Mouse (Mus musculus): ENCODE results near the gene Il4ra. TPM values are rescaled to one million over a fixed set of nuclear protein-coding genes. Genes with fewer than 3 reads are reported as not detected.
A peak's percentile ranks its signal among the peaks of the same experiment; 100 is the strongest.

Il4ra gene
- polyA plus RNA-seq (2014; fragmentation: Nextera tagmentation; extraction: Ambion mirVana): 6.2 and 8.2 TPM in 2 replicates

- 2% methylated on average over 51 of the region's 52 CpGs for WGBS
- peak within 1 kb of the TSS; percentile 27; the same call in 1 of the 2 replicates for H3K27ac ChIP-seq (ENCODE audit: low read depth)
- DNase-seq (ENCODE audit: low spot score): peak; percentile 88
Measured at GRCm38 (mm10) chr7:125551766-125552709, at the start of gene Il4ra. Gene Il4ra, plus strand, starts transcription at chr7:125552120.

DNA sequence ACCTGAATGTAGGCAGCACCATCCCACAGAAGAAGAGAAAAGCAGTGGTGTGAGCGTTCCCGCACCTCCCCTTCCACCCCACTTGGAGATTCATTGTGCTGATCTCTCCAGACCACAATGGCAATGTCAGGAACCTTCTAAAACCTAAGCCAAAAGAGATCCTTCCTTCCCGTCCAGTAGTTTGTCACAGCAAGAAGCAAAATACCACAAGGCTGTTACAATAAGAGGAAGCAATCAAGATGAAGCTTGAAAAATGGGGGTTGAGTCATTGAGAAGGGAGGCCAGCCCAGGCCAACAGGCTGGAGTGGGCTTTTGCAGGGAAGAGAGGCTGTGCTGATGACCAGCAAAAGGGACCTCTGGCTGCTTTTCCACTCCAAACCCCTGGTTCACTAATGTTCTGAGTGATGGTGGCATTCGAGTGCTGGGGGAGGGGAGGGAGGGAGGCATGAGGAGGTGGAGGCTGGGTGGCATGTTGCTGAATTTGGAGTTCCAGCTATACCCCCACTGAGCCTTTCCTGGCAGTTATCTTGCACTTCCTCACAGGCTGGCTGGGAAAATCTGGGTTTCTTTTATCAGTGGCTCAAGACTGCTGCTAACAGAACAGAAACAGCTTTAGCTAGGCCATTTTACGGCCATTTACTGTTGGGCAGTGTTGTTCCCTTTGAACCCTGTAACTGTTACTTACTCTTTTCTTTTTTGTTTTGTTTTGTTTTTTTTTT is 48.4 kb upstream of the Il4ra start:
- ATAC-seq (replicated peaks; ENCODE audit: low FRiP score, low TSS enrichment, low read depth) (no peak), DNase-seq (ENCODE audit: low spot score) (no peak)
- 0 out of 2 replicates have a peak, but pooled peaks cover 3% of the 10 kb centered on the region for H3K4me1 ChIP-seq (replicated peaks; ENCODE audit: control insufficient read depth, insufficient read depth, low read length)
- no peak overlapping the region for H3K4me2 ChIP-seq (ENCODE audit: low read length)
- no peak overlapping the region for H3K9ac ChIP-seq (ENCODE audit: low read length)
- no peak overlapping the region for H3K4me3 ChIP-seq (ENCODE audit: low read depth, low read length)
- no peak overlapping the region for H3K27ac ChIP-seq (ENCODE audit: low read depth)
- H3K27me3 ChIP-seq (replicated peaks; ENCODE audit: control insufficient read depth, insufficient read depth, low read length): no peaks in the 10 kb centered on the region
- WGBS: 78% methylated on average over 5 of the region's 5 CpGs
- no peaks in the 10 kb centered on the region for H3K9me3 ChIP-seq (ENCODE audit: control insufficient read depth, low read length)
- H3K36me3 ChIP-seq (ENCODE audit: control insufficient read depth, insufficient read depth, low read length): no peaks in the 10 kb centered on the region

More at GRCm38 (mm10) chr7:125551766-125552709, at the start of gene Il4ra:
- Histone ChIP-seq H3K9ac (ENCODE audit: low read length) (peak within 1 kb of the TSS; percentile 64), H3K4me2 (ENCODE audit: low read length) (peak within 1 kb of the TSS; percentile 94), H3K27me3 (replicated peaks; ENCODE audit: control insufficient read depth, insufficient read depth, low read length) (no peaks in the 10 kb centered on the region), H3K4me3 (ENCODE audit: low read depth, low read length) (peak within 1 kb of the TSS; percentile 59), H3K9me3 (ENCODE audit: control insufficient read depth, low read length) (no peaks in the 10 kb centered on the region), H3K36me3 (ENCODE audit: control insufficient read depth, insufficient read depth, low read length) (no peaks in the 10 kb centered on the region), H3K4me1 (replicated peaks; ENCODE audit: control insufficient read depth, insufficient read depth, low read length) (peaks cover 10% of the 10 kb centered on the region; the same call in 1 of the 2 replicates)
- ATAC-seq (replicated peaks; ENCODE audit: low FRiP score, low TSS enrichment, low read depth): peak; percentile 93

DNA sequence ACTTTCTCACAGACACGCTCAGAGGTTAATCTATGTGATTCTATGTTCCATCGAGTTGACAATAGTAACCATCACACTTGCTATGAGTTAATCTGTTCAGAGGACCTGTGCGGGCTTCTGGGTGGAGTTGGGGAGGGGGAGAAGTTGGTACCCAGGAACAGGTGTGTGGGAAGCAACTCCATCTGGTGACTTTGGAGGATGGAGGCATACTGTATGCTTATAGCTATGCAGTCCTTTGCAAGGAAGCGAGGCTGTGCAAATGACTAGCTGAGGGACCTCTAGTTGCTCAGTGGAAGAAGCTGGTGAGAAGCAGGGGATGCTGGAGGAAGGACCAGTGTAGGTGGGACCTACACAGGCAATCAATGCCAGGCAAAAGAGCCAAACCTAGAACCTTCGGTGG is 47.3 kb upstream of the Il4ra start:
- ATAC-seq (replicated peaks; ENCODE audit: low FRiP score, low TSS enrichment, low read depth) (no peak), DNase-seq (ENCODE audit: low spot score) (no peak)
- 91% methylated on average over 5 of the region's 5 CpGs for WGBS
- Histone ChIP-seq H3K4me1 (replicated peaks; ENCODE audit: control insufficient read depth, insufficient read depth, low read length) (0 out of 2 replicates have a peak, but pooled peaks cover 3% of the 10 kb centered on the region), H3K27me3 (replicated peaks; ENCODE audit: control insufficient read depth, insufficient read depth, low read length) (no peaks in the 10 kb centered on the region), H3K4me2 (ENCODE audit: low read length) (no peak overlapping the region), H3K36me3 (ENCODE audit: control insufficient read depth, insufficient read depth, low read length) (no peaks in the 10 kb centered on the region), H3K9ac (ENCODE audit: low read length) (no peak overlapping the region), H3K4me3 (ENCODE audit: low read depth, low read length) (no peak overlapping the region), H3K27ac (ENCODE audit: low read depth) (no peak overlapping the region), H3K9me3 (ENCODE audit: control insufficient read depth, low read length) (no peaks in the 10 kb centered on the region)

GRCm38 (mm10) chr7:125505568-125505967 is 46.4 kb upstream of the Il4ra start:
- no peak overlapping the region for H3K4me2 ChIP-seq (ENCODE audit: low read length)
- H3K9me3 ChIP-seq (ENCODE audit: control insufficient read depth, low read length): no peaks in the 10 kb centered on the region
- H3K36me3 ChIP-seq (ENCODE audit: control insufficient read depth, insufficient read depth, low read length): no peaks in the 10 kb centered on the region
- H3K27me3 ChIP-seq (replicated peaks; ENCODE audit: control insufficient read depth, insufficient read depth, low read length): no peaks in the 10 kb centered on the region
- H3K9ac ChIP-seq (ENCODE audit: low read length): no peak overlapping the region
- no peak overlapping the region for H3K27ac ChIP-seq (ENCODE audit: low read depth)
- DNase-seq (ENCODE audit: low spot score): no peak
- no peaks in the 10 kb centered on the region for H3K4me1 ChIP-seq (replicated peaks; ENCODE audit: control insufficient read depth, insufficient read depth, low read length)
- WGBS: 88% methylated on average over 10 of the region's 10 CpGs
- H3K4me3 ChIP-seq (ENCODE audit: low read depth, low read length): no peak overlapping the region
- ATAC-seq (replicated peaks; ENCODE audit: low FRiP score, low TSS enrichment, low read depth): no peak

DNA sequence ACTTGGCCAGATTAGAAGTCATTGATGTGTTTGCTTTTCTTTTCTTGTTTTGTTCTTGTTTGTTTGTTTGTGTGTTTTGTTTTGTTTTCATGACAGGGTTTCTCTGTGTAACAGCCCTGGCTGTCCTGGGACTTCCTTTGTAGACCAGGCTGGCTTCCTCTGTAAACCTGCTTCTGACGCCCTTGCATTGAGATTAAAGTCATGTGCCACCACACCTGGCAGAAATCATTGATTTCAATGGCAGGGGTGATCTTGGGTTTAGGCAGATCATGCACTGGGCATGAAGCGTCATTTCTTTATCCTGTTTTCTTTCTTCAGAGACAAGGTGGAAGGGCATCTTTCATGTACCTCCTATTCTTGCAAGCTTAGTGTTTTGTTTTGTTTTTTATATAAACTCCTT is 44.6 kb upstream of the Il4ra start:
- H3K4me2 ChIP-seq (ENCODE audit: low read length): no peak overlapping the region
- WGBS: 95% methylated on average over 2 of the region's 2 CpGs
- H3K4me1 ChIP-seq (replicated peaks; ENCODE audit: control insufficient read depth, insufficient read depth, low read length): no peaks in the 10 kb centered on the region
- no peaks in the 10 kb centered on the region for H3K9me3 ChIP-seq (ENCODE audit: control insufficient read depth, low read length)
- ATAC-seq (replicated peaks; ENCODE audit: low FRiP score, low TSS enrichment, low read depth): no peak
- no peaks in the 10 kb centered on the region for H3K27me3 ChIP-seq (replicated peaks; ENCODE audit: control insufficient read depth, insufficient read depth, low read length)
- no peak overlapping the region for H3K27ac ChIP-seq (ENCODE audit: low read depth)
- H3K9ac ChIP-seq (ENCODE audit: low read length): no peak overlapping the region
- no peaks in the 10 kb centered on the region for H3K36me3 ChIP-seq (ENCODE audit: control insufficient read depth, insufficient read depth, low read length)
- H3K4me3 ChIP-seq (ENCODE audit: low read depth, low read length): no peak overlapping the region
- DNase-seq (ENCODE audit: low spot score): no peak

- H3K36me3 ChIP-seq (ENCODE audit: control insufficient read depth, insufficient read depth, low read length): no peaks in the 10 kb centered on the region
- no peak for ATAC-seq (replicated peaks; ENCODE audit: low FRiP score, low TSS enrichment, low read depth)
- DNase-seq (ENCODE audit: low spot score): no peak
- no peak overlapping the region for H3K9ac ChIP-seq (ENCODE audit: low read length)
- no peaks in the 10 kb centered on the region for H3K27me3 ChIP-seq (replicated peaks; ENCODE audit: control insufficient read depth, insufficient read depth, low read length)
- no peak overlapping the region for H3K4me3 ChIP-seq (ENCODE audit: low read depth, low read length)
- 79% methylated on average over 5 of the region's 5 CpGs for WGBS
- H3K4me2 ChIP-seq (ENCODE audit: low read length): no peak overlapping the region
- no peak overlapping the region for H3K27ac ChIP-seq (ENCODE audit: low read depth)
- H3K9me3 ChIP-seq (ENCODE audit: control insufficient read depth, low read length): no peaks in the 10 kb centered on the region
- no peaks in the 10 kb centered on the region for H3K4me1 ChIP-seq (replicated peaks; ENCODE audit: control insufficient read depth, insufficient read depth, low read length)
Measured at GRCm38 (mm10) chr7:125511432-125511831, 40.5 kb upstream of the Il4ra start.

DNA sequence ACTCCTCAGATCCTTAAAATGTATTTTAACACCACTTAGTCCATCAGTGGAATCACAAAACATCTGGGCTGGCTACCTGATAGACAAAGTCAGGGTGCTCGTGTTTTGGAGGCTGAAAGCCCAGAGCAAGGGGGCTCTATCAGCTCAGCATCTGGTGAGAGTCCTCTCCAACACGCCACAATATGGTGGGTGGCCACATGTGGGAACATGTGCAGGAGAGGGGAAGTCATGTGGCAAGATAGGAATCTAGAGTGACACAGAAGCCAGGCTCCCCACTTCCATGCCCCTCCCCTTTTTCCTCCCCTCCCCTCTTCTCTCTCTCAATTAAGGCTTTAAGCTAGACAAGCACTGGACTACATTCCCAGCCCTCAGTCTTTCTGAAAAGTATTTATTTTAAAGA is 40.1 kb upstream of the Il4ra start:
- H3K4me3 ChIP-seq (ENCODE audit: low read depth, low read length): no peak overlapping the region
- H3K9ac ChIP-seq (ENCODE audit: low read length): no peak overlapping the region
- H3K27me3 ChIP-seq (replicated peaks; ENCODE audit: control insufficient read depth, insufficient read depth, low read length): no peaks in the 10 kb centered on the region
- DNase-seq (ENCODE audit: low spot score) (no peak), ATAC-seq (replicated peaks; ENCODE audit: low FRiP score, low TSS enrichment, low read depth) (no peak)
- 60% methylated on average over 2 of the region's 2 CpGs for WGBS
- H3K9me3 ChIP-seq (ENCODE audit: control insufficient read depth, low read length): no peaks in the 10 kb centered on the region
- H3K27ac ChIP-seq (ENCODE audit: low read depth): no peak overlapping the region
- H3K36me3 ChIP-seq (ENCODE audit: control insufficient read depth, insufficient read depth, low read length): no peaks in the 10 kb centered on the region
- no peak overlapping the region for H3K4me2 ChIP-seq (ENCODE audit: low read length)
- no peaks in the 10 kb centered on the region for H3K4me1 ChIP-seq (replicated peaks; ENCODE audit: control insufficient read depth, insufficient read depth, low read length)

DNA sequence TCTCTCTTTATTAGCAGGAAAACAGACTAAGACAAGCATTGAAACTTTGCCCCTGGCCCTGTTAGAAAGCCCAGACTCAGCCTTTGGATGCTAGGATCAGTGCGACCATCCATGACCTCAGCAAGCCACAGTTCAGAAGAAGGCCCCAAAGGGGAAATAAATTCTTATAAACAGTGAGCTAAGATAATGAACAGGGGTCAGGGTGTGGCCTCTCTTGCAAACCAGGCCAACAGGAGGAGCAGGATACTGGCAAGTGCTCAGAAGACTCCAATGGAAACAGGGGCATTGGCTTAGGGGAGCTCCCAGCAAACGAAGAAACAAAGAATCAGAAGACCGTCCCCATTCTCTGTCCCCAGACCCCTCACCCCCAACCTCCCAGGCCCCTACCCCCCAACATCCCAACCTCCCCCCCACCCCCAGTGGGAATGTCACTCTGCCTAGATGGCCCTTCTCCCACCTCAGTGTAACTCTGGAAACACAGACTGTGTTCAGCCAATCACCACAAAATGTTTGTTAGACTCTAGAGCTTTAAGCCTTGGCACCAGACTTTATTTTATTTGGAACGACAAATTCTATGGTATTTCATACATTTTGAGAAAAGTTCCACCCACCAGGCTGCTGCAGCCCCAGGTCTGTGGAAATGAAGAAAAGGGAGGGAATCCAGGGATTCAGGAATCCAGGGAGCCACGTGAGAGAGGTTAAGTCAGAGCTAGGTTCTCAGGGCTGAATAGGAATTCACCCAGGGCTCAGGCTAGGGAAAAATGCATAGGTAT is 36.7 kb upstream of the Il4ra start:
- H3K36me3 ChIP-seq (ENCODE audit: control insufficient read depth, insufficient read depth, low read length): no peaks in the 10 kb centered on the region
- no peaks in the 10 kb centered on the region for H3K9me3 ChIP-seq (ENCODE audit: control insufficient read depth, low read length)
- no peak overlapping the region for H3K9ac ChIP-seq (ENCODE audit: low read length)
- 66% methylated on average over 5 of the region's 5 CpGs for WGBS
- H3K4me3 ChIP-seq (ENCODE audit: low read depth, low read length): no peak overlapping the region
- no peak overlapping the region for H3K4me2 ChIP-seq (ENCODE audit: low read length)
- no peaks in the 10 kb centered on the region for H3K27me3 ChIP-seq (replicated peaks; ENCODE audit: control insufficient read depth, insufficient read depth, low read length)
- no peaks in the 10 kb centered on the region for H3K4me1 ChIP-seq (replicated peaks; ENCODE audit: control insufficient read depth, insufficient read depth, low read length)
- ATAC-seq (replicated peaks; ENCODE audit: low FRiP score, low TSS enrichment, low read depth) (no peak), DNase-seq (ENCODE audit: low spot score) (no peak)
- H3K27ac ChIP-seq (ENCODE audit: low read depth): no peak overlapping the region

Data from intestine, embryonic 14.5 days (tissue).